Mouse (Mus musculus) hindbrain, embryonic 11.5 days (tissue): ENCODE data around the gene A830018L16Rik. TPM values are rescaled to one million over a fixed set of nuclear protein-coding genes. Genes with fewer than 3 reads are reported as not detected.

Experiments used
- ATAC-seq: fragments of 200-750 bp; cut with Nextera tagmentation; 2 replicates; pipeline ENCODE4 v1.8.0; 2017; ENCODE audit warnings: mild to moderate bottlenecking, moderate TSS enrichment, moderate library complexity; ENCODE audit not compliant: low FRiP score
- DNase-seq: peaks from one replicate; pipeline ENCODE4 v3.0.0-alpha.2; 2015; ENCODE audit warnings: low spot score
- H3K27ac ChIP-seq: fragments of 300-500 bp; sonication (generic); 2 replicates; pipeline ENCODE4 v1.5.1; 2014; ENCODE audit warnings: mild to moderate bottlenecking, low read depth, low read length
- H3K27me3 ChIP-seq: fragments of 300-500 bp; sonication (generic); 2 replicates; pipeline ENCODE4 v1.6.1; 2014; ENCODE audit warnings: mild to moderate bottlenecking, low read length, moderate library complexity, mixed read lengths; ENCODE audit not compliant: control insufficient read depth, insufficient read depth
- H3K36me3 ChIP-seq: fragments of 300-500 bp; sonication (generic); 2 replicates; pipeline ENCODE4 v1.6.1; 2014; ENCODE audit warnings: mild to moderate bottlenecking, low read length, moderate library complexity, mixed read lengths; ENCODE audit not compliant: control insufficient read depth, insufficient read depth
- H3K4me1 ChIP-seq: fragments of 300-500 bp; sonication (generic); replicated peaks from 2 replicates; pipeline ENCODE4 v1.6.1; 2014; ENCODE audit warnings: low read length, mixed read lengths; ENCODE audit not compliant: control insufficient read depth, insufficient read depth
- H3K4me2 ChIP-seq: fragments of 300-500 bp; sonication (generic); replicated peaks from 2 replicates; pipeline ENCODE4 v1.6.1; 2014; ENCODE audit warnings: mild to moderate bottlenecking, low read depth, low read length
- H3K4me3 ChIP-seq: fragments of 300-500 bp; sonication (generic); 2 replicates; pipeline ENCODE4 v1.5.1; 2014; ENCODE audit warnings: low read depth, low read length
- H3K9ac ChIP-seq: fragments of 300-500 bp; sonication (generic); 2 replicates; pipeline ENCODE4 v1.6.1; 2014; ENCODE audit warnings: low read depth, low read length
- H3K9me3 ChIP-seq: fragments of 300-500 bp; sonication (generic); 2 replicates; pipeline ENCODE4 v1.6.1; 2016; ENCODE audit warnings: low read length; ENCODE audit not compliant: control insufficient read depth
- WGBS: fragments of 180-500 bp; shearing (Covaris S2); extraction: QIAGEN DNeasy Blood & Tissue Kit; methylation state at CpG from one replicate; pipeline ENCODE4 v1.1.7; 2014; 5-methylcytosine and 5-hydroxymethylcytosine counted together
- polyA plus RNA-seq: library from polyadenylated mRNA; unstranded; fragments of >200 nt; fragmentation: Nextera tagmentation; extraction: Ambion mirVana; gene quantifications from 2 replicates; pipeline ENCODE4 v1.2.1, GENCODE M21; 2014

A830018L16Rik gene
- polyA plus RNA-seq, 1 experiment from 2014 or later = 1.2 TPM

- Histone ChIP-seq H3K4me2 (no peak overlapping the region), H3K9ac (no peak overlapping the region), H3K36me3 (no peaks in the 10 kb centered on the region), H3K4me1 (no peaks in the 10 kb centered on the region), H3K27me3 (no peaks in the 10 kb centered on the region), H3K4me3 (no peak overlapping the region), H3K27ac (no peak overlapping the region), H3K9me3 (no peaks in the 10 kb centered on the region)
- no peak for ATAC-seq
- DNase-seq = no peak
- 96% methylated on average over 2 of the region's 2 CpGs for WGBS
These were observed 156.4 kb downstream of the A830018L16Rik start for GRCm38 (mm10) chr1:11570274-11570673.

- Histone ChIP-seq H3K4me2 (no peak overlapping the region), H3K9ac (no peak overlapping the region), H3K4me3 (no peak overlapping the region), H3K9me3 (no peaks in the 10 kb centered on the region), H3K36me3 (no peaks in the 10 kb centered on the region), H3K4me1 (no peaks in the 10 kb centered on the region), H3K27me3 (no peaks in the 10 kb centered on the region), H3K27ac (no peak overlapping the region)
- ATAC-seq = no peak
- no peak for DNase-seq
- WGBS = 82% methylated on average over 2 of the region's 2 CpGs
These were observed 159.6 kb downstream of the A830018L16Rik start for GRCm38 (mm10) chr1:11573462-11573861.

- Histone ChIP-seq H3K27ac (no peak overlapping the region), H3K36me3 (no peaks in the 10 kb centered on the region), H3K9ac (no peak overlapping the region), H3K27me3 (no peaks in the 10 kb centered on the region), H3K9me3 (no peaks in the 10 kb centered on the region), H3K4me1 (no peaks in the 10 kb centered on the region), H3K4me3 (no peak overlapping the region), H3K4me2 (no peak overlapping the region)
- ATAC-seq (no peak), DNase-seq (no peak)
- 83% methylated on average over 4 of the region's 4 CpGs for WGBS
These were observed 166.1 kb downstream of the A830018L16Rik start for GRCm38 (mm10) chr1:11580026-11580425.

GRCm38 (mm10) chr1:11588305-11588704, 174.4 kb downstream of the A830018L16Rik start:
- ATAC-seq = no peak
- 80% methylated on average over 10 of the region's 10 CpGs for WGBS
- Histone ChIP-seq H3K4me2 (no peak overlapping the region), H3K27ac (no peak overlapping the region), H3K4me1 (no peaks in the 10 kb centered on the region), H3K9me3 (no peaks in the 10 kb centered on the region), H3K9ac (no peak overlapping the region), H3K4me3 (no peak overlapping the region), H3K36me3 (no peaks in the 10 kb centered on the region), H3K27me3 (no peaks in the 10 kb centered on the region)
- DNase-seq = no peak

- no peak overlapping the region for H3K4me3 ChIP-seq
- no peak overlapping the region for H3K27ac ChIP-seq
- no peak overlapping the region for H3K9ac ChIP-seq
- H3K4me2 ChIP-seq = no peak overlapping the region
- DNase-seq (no peak), ATAC-seq (no peak)
- H3K4me1 ChIP-seq = no peaks in the 10 kb centered on the region
- no peaks in the 10 kb centered on the region for H3K27me3 ChIP-seq
- no peaks in the 10 kb centered on the region for H3K9me3 ChIP-seq
- H3K36me3 ChIP-seq = no peaks in the 10 kb centered on the region
These were observed 236.2 kb downstream of the A830018L16Rik start for GRCm38 (mm10) chr1:11650137-11650536.

- H3K27ac ChIP-seq = no peak overlapping the region
- no peak overlapping the region for H3K4me3 ChIP-seq
- H3K4me2 ChIP-seq = no peak overlapping the region
- H3K9me3 ChIP-seq = no peaks in the 10 kb centered on the region
- no peaks in the 10 kb centered on the region for H3K36me3 ChIP-seq
- H3K27me3 ChIP-seq = no peaks in the 10 kb centered on the region
- ATAC-seq (no peak), DNase-seq (no peak)
- H3K4me1 ChIP-seq = no peaks in the 10 kb centered on the region
- H3K9ac ChIP-seq = no peak overlapping the region
These were observed 238.9 kb downstream of the A830018L16Rik start for GRCm38 (mm10) chr1:11652773-11653172.

- H3K9ac ChIP-seq = no peak overlapping the region
- no peaks in the 10 kb centered on the region for H3K27me3 ChIP-seq
- no peaks in the 10 kb centered on the region for H3K4me1 ChIP-seq
- H3K4me2 ChIP-seq = no peak overlapping the region
- peak; percentile 88 for ATAC-seq
- peak; percentile 86 for DNase-seq
- H3K27ac ChIP-seq = no peak overlapping the region
- H3K4me3 ChIP-seq = no peak overlapping the region
- 65% methylated on average over 2 of the region's 2 CpGs for WGBS
- no peaks in the 10 kb centered on the region for H3K36me3 ChIP-seq
- no peaks in the 10 kb centered on the region for H3K9me3 ChIP-seq
These were observed 243.6 kb downstream of the A830018L16Rik start for GRCm38 (mm10) chr1:11657341-11658060.

GRCm38 (mm10) chr1:11658061-11658625, 244.2 kb downstream of the A830018L16Rik start:
- DNase-seq = peak; percentile 20
- H3K9me3 ChIP-seq = no peaks in the 10 kb centered on the region
- H3K9ac ChIP-seq = no peak overlapping the region
- no peaks in the 10 kb centered on the region for H3K36me3 ChIP-seq
- no peak overlapping the region for H3K4me3 ChIP-seq
- H3K27ac ChIP-seq = no peak overlapping the region
- no peak overlapping the region for H3K4me2 ChIP-seq
- 47% methylated on average over 3 of the region's 3 CpGs for WGBS
- ATAC-seq = peak; percentile 54
- no peaks in the 10 kb centered on the region for H3K27me3 ChIP-seq
- H3K4me1 ChIP-seq = no peaks in the 10 kb centered on the region

- no peak for DNase-seq
- Histone ChIP-seq H3K27ac (no peak overlapping the region), H3K27me3 (no peaks in the 10 kb centered on the region), H3K36me3 (no peaks in the 10 kb centered on the region), H3K4me2 (no peak overlapping the region), H3K4me3 (no peak overlapping the region), H3K9me3 (no peaks in the 10 kb centered on the region), H3K9ac (no peak overlapping the region), H3K4me1 (no peaks in the 10 kb centered on the region)
- no peak for ATAC-seq
These were observed 330.9 kb downstream of the A830018L16Rik start for GRCm38 (mm10) chr1:11744749-11745314.
